Mouse (Mus musculus) frontal cortex, postnatal 25 days (tissue): ENCODE data around the gene Nt5dc1.

Experiments
- DNase-seq, 2 experiments: peaks; one replicate each; pipeline ENCODE4 v3.0.0; 2022; ENCODE audit warnings: low spot score in 2 of 2

Gene Nt5dc1

GRCm38 (mm10) chr10:34238536-34238935 is 179.8 kb downstream of the Nt5dc1 start:
- DNase-seq, result no peak
